In genomic region chr3:152758500-152759032, GRCm38 (mm10) we compare ENCODE assay signal across 12 mouse cellular contexts. TPM values are rescaled to one million over a fixed set of nuclear protein-coding genes. Genes with fewer than 3 reads are reported as not detected.
DNase-seq lines count a peak whose midpoint lies in the region; ATAC-seq and TF ChIP-seq lines count a peak whose summit lies in the region.
"Had no signal": no experiment of that assay in that cellular context is flagged by ENCODE, and none has a peak within 500 bp of the region (broad histone marks: within the 10 kb centered on the region; RNA-seq: fewer than 3 reads in every experiment).

No protein-coding gene starts in this region.

- H3K9ac ChIP-seq in liver, embryonic 11.5 days (ENCODE audit: low read depth, low read length), result 0 out of 2 replicates have a peak overlapping the region, but pooled peaks have one; percentile 30
- H3K9ac ChIP-seq in liver, postnatal 0 days (replicated peaks), result no peak overlapping the region
- H3K9ac ChIP-seq in hindbrain, embryonic 11.5 days (ENCODE audit: low read depth, low read length), result no peak overlapping the region
- no peak overlapping the region for H3K9ac ChIP-seq in kidney, embryonic 15.5 days

- H3K4me2 ChIP-seq in liver, embryonic 11.5 days, result no peak overlapping the region
- no peak overlapping the region for H3K4me2 ChIP-seq in liver, postnatal 0 days (ENCODE audit: low read depth, low read length)
- H3K4me2 ChIP-seq in hindbrain, embryonic 11.5 days (replicated peaks; ENCODE audit: low read depth, low read length), result no peak overlapping the region
- no peak overlapping the region for H3K4me2 ChIP-seq in kidney, embryonic 15.5 days

- no peaks in the 10 kb centered on the region for H3K27me3 ChIP-seq in liver, embryonic 11.5 days (replicated peaks; ENCODE audit: control insufficient read depth, insufficient read depth, low read length)
- no peaks in the 10 kb centered on the region for H3K27me3 ChIP-seq in liver, postnatal 0 days (ENCODE audit: insufficient read depth, low read length)
- H3K27me3 ChIP-seq in hindbrain, embryonic 11.5 days (ENCODE audit: control insufficient read depth, insufficient read depth, low read length), result no peaks in the 10 kb centered on the region
- H3K27me3 ChIP-seq in kidney, embryonic 15.5 days, result no peaks in the 10 kb centered on the region

- H3K9me3 ChIP-seq in liver, embryonic 11.5 days (ENCODE audit: control insufficient read depth, low read length), result no peaks in the 10 kb centered on the region
- H3K9me3 ChIP-seq in liver, postnatal 0 days (ENCODE audit: low read length), result no peaks in the 10 kb centered on the region
- H3K9me3 ChIP-seq in hindbrain, embryonic 11.5 days (ENCODE audit: control insufficient read depth, low read length), result no peaks in the 10 kb centered on the region
- no peaks in the 10 kb centered on the region for H3K9me3 ChIP-seq in kidney, embryonic 15.5 days (replicated peaks)

- WGBS in liver, embryonic 11.5 days, result 68% methylated on average over 15 of the region's 15 CpGs
- 79% methylated on average over 15 of the region's 15 CpGs for WGBS in liver, postnatal 0 days (ENCODE audit: insufficient replicate concordance)
- 49% methylated on average over 15 of the region's 15 CpGs for WGBS in hindbrain, embryonic 11.5 days
- WGBS in kidney, embryonic 15.5 days, result 61% methylated on average over 15 of the region's 15 CpGs

- H3K4me3 ChIP-seq in liver, embryonic 11.5 days (ENCODE audit: low read depth, low read length), result no peak overlapping the region
- no peak overlapping the region for H3K4me3 ChIP-seq in liver, postnatal 0 days (ENCODE audit: low read depth, low read length)
- no peak overlapping the region for H3K4me3 ChIP-seq in hindbrain, embryonic 11.5 days (ENCODE audit: low read depth, low read length)
- H3K4me3 ChIP-seq in kidney, embryonic 15.5 days (replicated peaks), result no peak overlapping the region

- no peak for DNase-seq in liver, embryonic 11.5 days (ENCODE audit: low spot score)
- no peak for DNase-seq in liver, postnatal 0 days
- peak; percentile 61 for DNase-seq in R1 (ENCODE audit: low read depth, low spot score)
- peak; percentile 47 for DNase-seq in hindbrain, embryonic 11.5 days (ENCODE audit: low spot score)
- peak; percentile 46 for DNase-seq in mesoderm, embryonic 11.5 days (ENCODE audit: low read depth, low spot score)
- DNase-seq in kidney, postnatal 25 days, result no peak
- DNase-seq: adrenal gland, postnatal 10 days; cerebellum, adult 9-10 months; heart, postnatal 36 days; kidney, postnatal 36 days had no signal

- no peak for TF ChIP-seq EP300 in liver, postnatal 0 days (IDR thresholded peaks at IDR 0.05; ENCODE audit: low read depth)

- ATAC-seq in liver, embryonic 11.5 days (replicated peaks; ENCODE audit: low FRiP score), result no peak
- no peak for ATAC-seq in liver, postnatal 0 days
- ATAC-seq in hindbrain, embryonic 11.5 days (ENCODE audit: low FRiP score), result peak; percentile 37; the same call in 1 of the 2 replicates
- no peak; the same call in 1 of the 2 replicates for ATAC-seq in kidney, embryonic 15.5 days (replicated peaks; ENCODE audit: low FRiP score)
- no peak for ATAC-seq in megakaryocyte, adult 5-6 weeks (ENCODE audit: poor library complexity, severe bottlenecking)

- H3K36me3 ChIP-seq in liver, embryonic 11.5 days (ENCODE audit: control insufficient read depth, insufficient read depth, low read length), result no peaks in the 10 kb centered on the region
- 0 out of 2 replicates have a peak, but pooled peaks cover 3% of the 10 kb centered on the region for H3K36me3 ChIP-seq in liver, postnatal 0 days (replicated peaks; ENCODE audit: insufficient read depth, low read length)
- H3K36me3 ChIP-seq in hindbrain, embryonic 11.5 days (ENCODE audit: control insufficient read depth, insufficient read depth, low read length), result no peaks in the 10 kb centered on the region
- no peaks in the 10 kb centered on the region for H3K36me3 ChIP-seq in kidney, embryonic 15.5 days

- H3K4me1 ChIP-seq in liver, embryonic 11.5 days (replicated peaks; ENCODE audit: control insufficient read depth, insufficient read depth, low read length), result peaks cover 56% of the 10 kb centered on the region
- peaks cover 24% of the 10 kb centered on the region for H3K4me1 ChIP-seq in liver, postnatal 0 days (ENCODE audit: insufficient read depth)
- H3K4me1 ChIP-seq in hindbrain, embryonic 11.5 days (replicated peaks; ENCODE audit: control insufficient read depth, insufficient read depth, low read length), result peaks cover 10% of the 10 kb centered on the region
- peaks cover 15% of the 10 kb centered on the region for H3K4me1 ChIP-seq in kidney, embryonic 15.5 days

- peak overlapping the region; percentile 72 for H3K27ac ChIP-seq in liver, embryonic 11.5 days (ENCODE audit: low read depth, low read length)
- H3K27ac ChIP-seq in liver, postnatal 0 days (ENCODE audit: low read depth), result no peak overlapping the region
- H3K27ac ChIP-seq in hindbrain, embryonic 11.5 days (ENCODE audit: low read depth, low read length), result no peak overlapping the region
- H3K27ac ChIP-seq in kidney, embryonic 15.5 days, result no peak overlapping the region

- no peak for TF ChIP-seq CTCF in liver, postnatal 0 days (IDR thresholded peaks at IDR 0.05; ENCODE audit: low read depth)

RNA-seq across cellular contexts. Expression of gene Pigk, which starts 44.7 kb away (rescaled TPM):
- polyA plus RNA-seq in liver, embryonic 11.5 days (2014; fragmentation: Nextera tagmentation; extraction: Ambion mirVana), result 40.2 and 44.2 TPM in 2 replicates
- polyA plus RNA-seq in liver, postnatal 0 days (2015; fragmentation: Nextera tagmentation; extraction: Ambion mirVana), result 22.2 and 23.8 TPM in 2 replicates
- 37.6 and 58.3 TPM in 2 replicates for polyA plus RNA-seq in hindbrain, embryonic 11.5 days (2014; fragmentation: Nextera tagmentation; extraction: Ambion mirVana)
- polyA plus RNA-seq in kidney, embryonic 15.5 days (2015; fragmentation: Nextera tagmentation; extraction: Ambion mirVana), result 42.2 and 45.6 TPM in 2 replicates
- total RNA-seq in megakaryocyte, adult 5-6 weeks (2015), result 41.4 and 56.0 TPM in 2 replicates
- 37.8 and 49.9 TPM in 2 replicates for total RNA-seq in megakaryocyte, adult 5-6 weeks (2017)

Comparison
In these comparisons a context has a peak if more than half of its experiments do, and no peak if none do; other contexts are left out.
1. DNase-seq: peak in R1 (single experiment), hindbrain, embryonic 11.5 days (single experiment) and mesoderm, embryonic 11.5 days (single experiment); none in liver, embryonic 11.5 days (single experiment), liver, postnatal 0 days (single experiment) and kidney, postnatal 25 days (0 of 2).